Mouse (Mus musculus): ENCODE measurements around the gene Ube2m. TPM values are rescaled to one million over a fixed set of nuclear protein-coding genes. Genes with fewer than 3 reads are reported as not detected.

Gene Ube2m
- polyA plus RNA-seq, 1 experiment from 2014 or later = 160 TPM

DNA sequence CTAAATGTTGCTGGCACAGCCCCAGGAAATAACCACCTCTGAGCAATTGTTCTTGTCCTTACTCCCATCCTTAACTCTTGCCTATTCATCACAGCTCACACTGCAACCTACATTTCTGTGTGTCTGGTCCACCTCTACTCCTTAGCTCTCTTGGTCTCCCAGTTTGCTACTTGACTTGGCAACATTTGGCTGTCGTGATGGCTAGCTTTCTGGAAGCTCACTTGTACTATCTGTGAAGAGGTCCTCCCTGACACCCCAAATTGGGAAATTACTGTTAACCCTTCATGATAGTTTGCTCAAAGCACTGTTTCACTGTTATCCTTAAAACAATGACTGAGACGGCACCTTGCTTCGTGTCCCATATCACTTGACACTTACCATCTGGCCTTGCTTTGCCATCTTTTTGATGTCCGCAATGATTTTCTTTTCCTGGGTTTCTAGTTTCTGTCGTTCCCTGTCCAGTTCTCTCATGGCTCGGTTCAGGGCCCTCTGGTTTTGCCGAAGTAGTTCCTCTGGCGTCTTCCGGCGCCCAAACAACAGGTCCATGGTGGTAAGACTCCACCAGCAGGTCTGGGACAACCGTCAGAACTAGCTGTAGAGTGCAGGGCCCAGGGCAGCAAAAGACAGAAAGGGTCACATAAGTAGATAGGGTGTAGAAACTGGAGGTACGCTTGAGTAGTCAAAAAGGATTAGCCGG, 4.5 kb downstream of the Ube2m start:
- 43% methylated on average over 13 of the region's 13 CpGs for WGBS
- Histone ChIP-seq H3K27ac (ENCODE audit: poor library complexity, severe bottlenecking) (peak overlapping the region; percentile 85), H3K4me1 (replicated peaks) (peaks cover 33% of the 10 kb centered on the region), H3K36me3 (peaks cover 65% of the 10 kb centered on the region), H3K4me2 (peak overlapping the region; percentile 85), H3K27me3 (replicated peaks) (no peaks in the 10 kb centered on the region), H3K4me3 (peak overlapping the region; percentile 65), H3K9ac (peak overlapping the region; percentile 84), H3K9me3 (replicated peaks) (no peaks in the 10 kb centered on the region)
- no peak for ATAC-seq (ENCODE audit: insufficient number of reproducible peaks, low FRiP score)

DNA sequence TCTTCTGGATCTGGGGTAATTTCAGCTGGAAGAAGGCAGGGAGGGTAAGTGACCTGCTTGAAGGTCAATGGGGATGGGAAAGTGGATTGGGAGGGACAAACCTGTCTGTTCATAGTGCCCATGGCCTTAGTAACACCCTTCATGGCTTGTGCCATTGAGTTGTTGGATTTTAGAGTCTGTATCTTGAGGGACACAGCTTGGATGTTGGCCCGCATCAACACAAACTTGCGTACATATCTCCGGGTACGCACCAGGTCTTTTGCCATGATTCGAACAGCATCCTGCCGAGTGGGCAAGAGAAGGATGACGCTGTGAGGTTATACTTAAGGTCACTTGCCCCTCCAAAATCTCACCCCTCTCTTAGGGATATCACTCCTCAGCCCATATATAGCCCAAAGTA, 5.5 kb downstream of the Ube2m start:
- Histone ChIP-seq H3K4me2 (no peak overlapping the region), H3K4me3 (no peak overlapping the region), H3K27ac (ENCODE audit: poor library complexity, severe bottlenecking) (no peak overlapping the region), H3K4me1 (replicated peaks) (peaks cover 33% of the 10 kb centered on the region), H3K36me3 (peaks cover 75% of the 10 kb centered on the region), H3K9me3 (replicated peaks) (no peaks in the 10 kb centered on the region), H3K27me3 (replicated peaks) (no peaks in the 10 kb centered on the region), H3K9ac (no peak overlapping the region)
- WGBS = 91% methylated on average over 7 of the region's 7 CpGs
- no peak for ATAC-seq (ENCODE audit: insufficient number of reproducible peaks, low FRiP score)

- Histone ChIP-seq H3K9me3 (replicated peaks) (no peaks in the 10 kb centered on the region), H3K27me3 (replicated peaks) (no peaks in the 10 kb centered on the region), H3K4me1 (replicated peaks) (peaks cover 33% of the 10 kb centered on the region), H3K9ac (no peak overlapping the region), H3K27ac (ENCODE audit: poor library complexity, severe bottlenecking) (no peak overlapping the region), H3K4me2 (no peak overlapping the region), H3K36me3 (peaks cover 81% of the 10 kb centered on the region), H3K4me3 (no peak overlapping the region)
- WGBS = 86% methylated on average over 2 of the region's 2 CpGs
- no peak for ATAC-seq (ENCODE audit: insufficient number of reproducible peaks, low FRiP score)
Measured at GRCm38 (mm10) chr7:13031983-13032382, 6.1 kb downstream of the Ube2m start.

DNA sequence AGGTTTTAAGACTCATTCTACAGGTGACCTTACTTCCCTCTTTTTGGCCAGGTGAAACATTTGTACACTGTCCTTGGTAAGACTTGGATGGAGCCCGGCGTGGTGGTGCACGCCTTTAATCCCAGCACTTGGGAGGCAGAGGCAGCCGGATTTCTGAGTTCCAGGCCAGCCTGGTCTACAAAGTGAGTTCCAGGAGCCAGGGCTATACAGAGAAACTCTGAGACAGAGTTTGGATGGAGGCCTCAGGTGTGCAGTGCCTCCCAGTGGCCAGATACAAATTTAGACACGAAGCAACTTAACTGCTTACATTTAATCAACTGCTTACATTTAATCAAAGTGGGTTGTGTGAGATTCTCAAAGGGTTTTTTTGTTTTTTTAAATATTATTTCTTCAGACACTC, 7.0 kb downstream of the Ube2m start:
- Histone ChIP-seq H3K4me3 (no peak overlapping the region), H3K9ac (no peak overlapping the region), H3K27ac (ENCODE audit: poor library complexity, severe bottlenecking) (no peak overlapping the region), H3K27me3 (replicated peaks) (no peaks in the 10 kb centered on the region), H3K36me3 (peaks cover 87% of the 10 kb centered on the region), H3K9me3 (replicated peaks) (no peaks in the 10 kb centered on the region), H3K4me2 (no peak overlapping the region), H3K4me1 (replicated peaks) (peaks cover 31% of the 10 kb centered on the region)
- no peak for ATAC-seq (ENCODE audit: insufficient number of reproducible peaks, low FRiP score)
- 76% methylated on average over 5 of the region's 5 CpGs for WGBS

DNA sequence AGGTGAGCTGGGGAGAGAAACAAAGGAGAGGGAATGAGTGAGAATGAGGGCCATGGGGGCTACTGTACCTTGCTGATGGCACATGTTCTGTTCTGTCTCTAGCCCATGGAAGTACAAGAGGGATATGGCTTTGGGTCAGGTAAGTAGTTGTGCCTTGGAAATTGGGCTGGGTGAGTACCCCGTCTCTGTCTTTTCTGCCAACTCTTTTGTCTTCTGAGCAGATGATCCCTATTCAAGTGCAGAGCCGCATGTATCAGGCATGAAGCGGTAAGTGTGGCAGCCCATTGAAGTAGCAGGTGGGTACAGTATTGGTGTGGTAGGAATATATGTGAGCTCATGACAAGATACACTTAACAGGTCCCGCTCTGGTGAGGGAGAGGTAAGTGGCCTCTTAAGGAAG, 9.1 kb downstream of the Ube2m start:
- Histone ChIP-seq H3K4me1 (replicated peaks) (peaks cover 27% of the 10 kb centered on the region), H3K27me3 (replicated peaks) (no peaks in the 10 kb centered on the region), H3K9ac (no peak overlapping the region), H3K4me2 (no peak overlapping the region), H3K9me3 (replicated peaks) (no peaks in the 10 kb centered on the region), H3K4me3 (no peak overlapping the region), H3K36me3 (peaks cover 82% of the 10 kb centered on the region), H3K27ac (ENCODE audit: poor library complexity, severe bottlenecking) (no peak overlapping the region)
- WGBS = 96% methylated on average over 4 of the region's 4 CpGs
- no peak for ATAC-seq (ENCODE audit: insufficient number of reproducible peaks, low FRiP score)

DNA sequence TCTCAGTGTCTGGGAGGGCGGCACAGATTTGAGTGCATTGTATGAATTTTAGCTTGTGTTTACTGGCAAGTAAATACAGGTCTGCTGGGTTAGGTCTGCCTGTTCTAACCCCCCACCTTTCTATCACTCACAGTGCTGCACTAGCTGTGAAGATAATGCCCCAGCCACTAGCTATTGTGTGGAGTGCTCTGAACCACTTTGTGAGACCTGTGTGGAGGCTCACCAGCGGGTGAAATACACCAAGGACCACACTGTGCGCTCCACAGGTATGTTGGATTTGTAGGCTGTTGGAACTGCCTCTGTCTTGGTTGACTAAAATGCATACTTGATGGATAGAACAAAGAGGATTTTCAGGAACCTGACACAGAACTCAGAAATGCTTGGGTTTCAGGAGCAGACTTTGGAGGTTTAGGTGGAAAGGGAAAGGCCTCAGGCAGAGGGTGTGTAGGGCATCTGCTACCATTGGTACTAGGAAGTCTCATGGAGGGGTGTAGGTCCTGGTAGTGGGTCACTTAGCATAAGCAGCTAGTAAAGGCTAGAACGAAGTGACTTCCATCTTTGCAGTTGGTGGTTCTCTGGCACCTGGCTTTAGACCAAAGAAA, 12.5 kb downstream of the Ube2m start:
- peak overlapping the region; percentile 97 for H3K9ac ChIP-seq
- ATAC-seq (ENCODE audit: insufficient number of reproducible peaks, low FRiP score) = no peak
- H3K9me3 ChIP-seq (replicated peaks) = no peaks in the 10 kb centered on the region
- H3K4me2 ChIP-seq = peak overlapping the region; percentile 92
- peaks cover 20% of the 10 kb centered on the region for H3K4me1 ChIP-seq (replicated peaks)
- peaks cover 53% of the 10 kb centered on the region for H3K36me3 ChIP-seq
- peak overlapping the region; percentile 99; the same call in 1 of the 2 replicates for H3K27ac ChIP-seq (ENCODE audit: poor library complexity, severe bottlenecking)
- H3K27me3 ChIP-seq (replicated peaks) = no peaks in the 10 kb centered on the region
- H3K4me3 ChIP-seq = peak overlapping the region; percentile 91
- 32% methylated on average over 4 of the region's 4 CpGs for WGBS

GRCm38 (mm10) chr7:13024805-13025204, 13.3 kb downstream of the Ube2m start:
- Histone ChIP-seq H3K4me1 (replicated peaks) (peaks cover 20% of the 10 kb centered on the region), H3K4me2 (peak overlapping the region; percentile 92), H3K9ac (peak overlapping the region; percentile 97), H3K4me3 (peak overlapping the region; percentile 91), H3K27ac (ENCODE audit: poor library complexity, severe bottlenecking) (peak overlapping the region; percentile 99), H3K27me3 (replicated peaks) (no peaks in the 10 kb centered on the region), H3K9me3 (replicated peaks) (no peaks in the 10 kb centered on the region; the same call in 1 of the 2 replicates), H3K36me3 (peaks cover 45% of the 10 kb centered on the region)
- ATAC-seq (ENCODE audit: insufficient number of reproducible peaks, low FRiP score) = peak; percentile 78
- WGBS = under 1% methylated on average over 44 of the region's 44 CpGs

- H3K4me1 ChIP-seq (replicated peaks) = peaks cover 20% of the 10 kb centered on the region
- peak overlapping the region; percentile 99 for H3K27ac ChIP-seq (ENCODE audit: poor library complexity, severe bottlenecking)
- peak overlapping the region; percentile 92 for H3K4me2 ChIP-seq
- H3K36me3 ChIP-seq = peaks cover 38% of the 10 kb centered on the region
- H3K27me3 ChIP-seq (replicated peaks) = no peaks in the 10 kb centered on the region
- ATAC-seq (ENCODE audit: insufficient number of reproducible peaks, low FRiP score) = peak; percentile 88
- peak overlapping the region; percentile 91 for H3K4me3 ChIP-seq
- under 1% methylated on average over 95 of the region's 95 CpGs for WGBS
- peak overlapping the region; percentile 97 for H3K9ac ChIP-seq
- no peaks in the 10 kb centered on the region; the same call in 1 of the 2 replicates for H3K9me3 ChIP-seq (replicated peaks)
Measured at GRCm38 (mm10) chr7:13023928-13024731, 13.9 kb downstream of the Ube2m start.

GRCm38 (mm10) chr7:13022773-13023535, 15.1 kb downstream of the Ube2m start:
- Histone ChIP-seq H3K27ac (ENCODE audit: poor library complexity, severe bottlenecking) (peak overlapping the region; percentile 99), H3K9me3 (replicated peaks) (no peaks in the 10 kb centered on the region; the same call in 1 of the 2 replicates), H3K4me2 (peak overlapping the region; percentile 92), H3K36me3 (peaks cover 26% of the 10 kb centered on the region), H3K4me1 (replicated peaks) (peaks cover 20% of the 10 kb centered on the region), H3K9ac (peak overlapping the region; percentile 97), H3K27me3 (replicated peaks) (no peaks in the 10 kb centered on the region), H3K4me3 (peak overlapping the region; percentile 91)
- peak; percentile 69 for ATAC-seq (ENCODE audit: insufficient number of reproducible peaks, low FRiP score)
- 6% methylated on average over 31 of the region's 31 CpGs for WGBS

DNA sequence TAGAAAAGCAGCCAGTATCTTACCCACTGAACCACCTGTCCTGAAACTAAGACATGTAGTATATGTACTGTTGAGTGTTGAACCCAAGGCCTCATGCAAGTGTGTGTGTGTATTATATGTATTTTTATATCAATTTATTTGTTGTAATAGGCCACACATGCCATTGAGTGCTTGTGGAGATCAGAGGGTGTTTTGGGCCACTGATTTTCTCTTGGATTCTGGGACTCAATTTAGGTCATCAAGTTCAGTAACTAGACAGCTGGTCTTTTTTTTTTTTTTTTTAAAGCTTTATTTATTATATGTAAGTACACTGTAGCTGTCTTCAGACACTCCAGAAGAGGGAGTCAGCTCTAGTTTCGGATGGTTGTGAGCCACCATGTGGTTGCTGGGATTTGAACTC, 22.9 kb downstream of the Ube2m start:
- Histone ChIP-seq H3K4me1 (replicated peaks) (peaks cover 8% of the 10 kb centered on the region), H3K9ac (no peak overlapping the region), H3K4me2 (no peak overlapping the region), H3K9me3 (replicated peaks) (no peaks in the 10 kb centered on the region; the same call in 1 of the 2 replicates), H3K36me3 (no peaks in the 10 kb centered on the region), H3K27ac (ENCODE audit: poor library complexity, severe bottlenecking) (no peak overlapping the region), H3K4me3 (no peak overlapping the region), H3K27me3 (replicated peaks) (no peaks in the 10 kb centered on the region)
- ATAC-seq (ENCODE audit: insufficient number of reproducible peaks, low FRiP score) = no peak
- WGBS = 81% methylated on average over 1 of the region's 1 CpGs
